Mouse (Mus musculus): ENCODE measurements around the gene Prpf39. TPM values are rescaled to one million over a fixed set of nuclear protein-coding genes. Genes with fewer than 3 reads are reported as not detected.

Prpf39 gene
- total RNA-seq (2015) (29.9 and 38.7 TPM in 2 replicates), total RNA-seq (2017) (39.2 and 41.0 TPM in 2 replicates)

- ATAC-seq (ENCODE audit: poor library complexity, severe bottlenecking) = peak; percentile 77
Measured at GRCm38 (mm10) chr12:65036190-65036870, at the start of gene Prpf39. Prpf39 (plus strand) TSS chr12:65036333.

GRCm38 (mm10) chr12:65007725-65008124, 28.4 kb upstream of the Prpf39 start:
- ATAC-seq (ENCODE audit: poor library complexity, severe bottlenecking) = no peak

DNA sequence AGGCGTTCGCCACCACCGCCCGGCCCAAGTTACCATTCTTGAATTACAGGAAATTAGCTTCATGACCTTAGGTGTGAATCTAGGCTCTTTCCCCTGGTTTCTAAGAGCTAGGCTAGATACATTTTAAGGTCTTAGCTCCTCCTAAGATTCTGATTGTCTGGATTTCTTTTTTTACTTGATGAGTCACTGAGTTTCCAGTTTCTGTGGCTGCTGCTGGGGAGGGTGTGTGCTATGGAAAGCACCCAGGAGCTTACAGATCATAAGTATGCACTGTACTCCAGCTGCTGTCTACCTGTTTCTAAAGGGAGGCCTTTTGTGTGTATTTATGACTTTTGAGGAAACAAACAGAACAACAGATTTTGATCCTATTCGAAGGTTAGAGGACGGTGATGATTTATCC, 13.3 kb upstream of the Prpf39 start:
- ATAC-seq (ENCODE audit: poor library complexity, severe bottlenecking) = no peak

- peak; percentile 23 for ATAC-seq (ENCODE audit: poor library complexity, severe bottlenecking)
Measured at GRCm38 (mm10) chr12:65035839-65036189, 319 bp upstream of the Prpf39 start.

DNA sequence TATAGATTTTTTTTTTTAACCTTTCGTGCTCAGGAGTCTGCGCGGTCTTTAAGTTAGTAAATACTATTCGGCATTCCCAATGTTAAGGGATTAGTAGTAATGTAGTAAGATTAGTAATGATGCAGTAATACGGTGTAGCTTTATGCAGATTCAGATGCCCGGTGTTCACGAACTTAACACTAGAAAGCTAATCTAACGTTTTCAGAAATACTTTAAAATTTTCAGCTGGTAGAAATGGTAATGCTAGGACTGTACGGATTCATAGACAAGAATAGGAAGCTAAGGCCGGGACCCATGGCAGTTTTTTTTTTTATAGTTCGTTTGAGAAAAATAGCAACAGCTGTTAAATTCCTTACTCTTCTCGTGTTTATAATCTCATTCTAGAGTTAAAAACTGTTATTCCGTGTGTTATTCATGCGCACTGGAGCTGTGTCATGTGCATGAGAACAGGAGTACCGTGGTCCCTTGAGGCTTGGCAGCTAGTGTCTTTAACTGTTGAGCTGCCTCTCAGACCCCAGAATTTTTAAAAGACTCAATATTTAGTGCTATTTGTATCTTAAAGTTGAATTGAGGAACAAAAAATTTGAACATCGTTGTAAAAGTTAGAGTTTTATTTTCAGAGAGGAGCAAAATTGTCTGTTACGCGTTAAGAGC, 886 bp downstream of the Prpf39 start:
- no peak for ATAC-seq (ENCODE audit: poor library complexity, severe bottlenecking)

DNA sequence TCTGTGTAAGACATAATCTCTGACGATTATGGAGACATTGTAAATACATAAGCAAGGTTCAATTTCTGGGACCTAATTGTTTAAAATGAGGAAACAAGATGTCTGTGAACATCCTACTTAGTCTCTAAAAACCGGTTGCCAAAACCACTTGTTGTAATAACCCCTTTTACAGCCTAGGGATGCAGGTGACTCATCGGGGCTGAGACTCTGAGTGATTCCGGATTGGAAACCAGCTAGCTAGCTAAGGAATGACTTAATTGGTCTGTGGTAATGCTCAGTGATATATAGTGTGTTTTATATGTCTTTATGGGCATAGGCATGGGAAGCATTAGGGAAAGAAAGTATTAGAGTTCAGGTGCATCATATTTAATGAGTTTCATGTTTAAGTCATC, 1.4 kb downstream of the Prpf39 start:
- ATAC-seq (ENCODE audit: poor library complexity, severe bottlenecking) = peak; percentile 66

- ATAC-seq (ENCODE audit: poor library complexity, severe bottlenecking) = no peak
Measured at GRCm38 (mm10) chr12:65048799-65049198, 12.7 kb downstream of the Prpf39 start.

DNA sequence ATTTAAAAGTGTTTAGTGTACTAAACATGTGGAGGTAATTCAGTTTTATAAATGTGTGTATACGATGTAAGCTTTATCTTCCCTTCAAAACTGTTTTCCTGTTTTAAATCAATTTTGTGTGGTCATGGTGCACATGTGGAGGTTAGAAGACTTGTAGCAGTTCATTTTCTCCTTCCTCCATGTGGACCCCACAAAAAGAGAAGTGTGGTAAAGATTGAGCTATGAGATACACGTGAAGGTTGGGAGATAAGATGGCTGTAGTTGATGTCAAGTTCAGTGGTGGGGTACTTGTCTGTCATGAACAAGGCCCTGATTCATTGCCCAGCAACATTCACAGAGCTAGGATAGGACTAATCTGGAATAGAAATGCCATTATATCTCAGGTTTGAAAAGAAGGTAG, 22.1 kb downstream of the Prpf39 start:
- no peak for ATAC-seq (ENCODE audit: poor library complexity, severe bottlenecking)

DNA sequence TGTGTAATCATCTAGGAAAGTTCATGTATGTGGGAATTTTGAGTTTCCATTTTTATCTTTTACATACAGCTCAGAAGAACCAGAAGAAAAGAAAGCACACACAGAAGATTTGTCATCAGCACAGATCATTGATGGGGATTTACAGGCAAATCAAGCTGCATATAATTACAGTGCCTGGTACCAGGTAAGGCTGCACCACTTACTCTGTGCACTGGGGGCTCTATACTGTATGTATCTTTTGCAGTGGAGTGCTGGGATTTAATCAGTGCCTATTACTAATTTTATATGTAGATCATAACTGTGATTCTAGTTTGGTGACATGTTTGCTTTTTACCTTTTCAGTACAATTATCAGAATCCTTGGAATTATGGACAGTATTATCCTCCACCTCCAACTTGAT, 24.9 kb downstream of the Prpf39 start:
- ATAC-seq (ENCODE audit: poor library complexity, severe bottlenecking) = no peak

- peak; percentile 96 for ATAC-seq (ENCODE audit: poor library complexity, severe bottlenecking)
Measured at GRCm38 (mm10) chr12:65065241-65065640, 29.1 kb downstream of the Prpf39 start.

DNA sequence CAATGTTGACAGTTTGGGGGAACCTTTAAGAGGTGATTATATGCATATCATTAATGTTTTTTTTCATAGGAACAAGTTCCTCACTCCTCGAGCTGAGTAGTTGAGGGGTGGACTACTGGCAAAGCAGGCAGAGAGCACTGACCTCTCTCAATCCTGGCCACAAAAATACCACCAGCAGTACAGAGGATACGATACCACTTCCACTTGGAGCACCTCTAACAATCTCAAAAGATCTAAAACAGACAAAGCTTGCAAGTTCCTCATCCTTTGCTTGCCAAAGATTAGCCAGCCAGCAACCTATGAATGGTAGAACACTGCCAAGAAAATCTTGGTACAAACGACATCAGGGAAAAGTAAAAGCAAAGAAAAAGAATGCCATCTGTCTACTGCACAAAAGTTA, 30.1 kb downstream of the Prpf39 start:
- no peak for ATAC-seq (ENCODE audit: poor library complexity, severe bottlenecking)

DNA sequence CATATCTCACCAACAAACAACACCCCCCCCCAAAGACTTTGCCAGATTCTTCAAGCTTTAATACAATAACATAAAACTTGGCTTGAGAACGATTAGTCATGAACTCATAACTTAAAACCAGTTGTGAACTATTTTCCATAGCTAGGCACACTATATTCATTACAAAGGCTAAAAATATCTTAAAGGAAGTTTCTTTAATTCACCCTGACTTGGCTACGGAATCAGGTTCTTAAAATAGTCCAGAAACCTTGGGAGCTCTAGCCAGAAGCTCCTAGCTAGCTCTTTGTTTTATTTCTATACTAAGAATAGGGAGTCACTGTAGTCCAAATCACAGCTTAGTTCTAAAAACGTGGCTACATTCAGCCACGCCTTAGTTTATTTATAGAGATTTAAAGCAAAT, 32.3 kb downstream of the Prpf39 start:
- ATAC-seq (ENCODE audit: poor library complexity, severe bottlenecking) = no peak

DNA sequence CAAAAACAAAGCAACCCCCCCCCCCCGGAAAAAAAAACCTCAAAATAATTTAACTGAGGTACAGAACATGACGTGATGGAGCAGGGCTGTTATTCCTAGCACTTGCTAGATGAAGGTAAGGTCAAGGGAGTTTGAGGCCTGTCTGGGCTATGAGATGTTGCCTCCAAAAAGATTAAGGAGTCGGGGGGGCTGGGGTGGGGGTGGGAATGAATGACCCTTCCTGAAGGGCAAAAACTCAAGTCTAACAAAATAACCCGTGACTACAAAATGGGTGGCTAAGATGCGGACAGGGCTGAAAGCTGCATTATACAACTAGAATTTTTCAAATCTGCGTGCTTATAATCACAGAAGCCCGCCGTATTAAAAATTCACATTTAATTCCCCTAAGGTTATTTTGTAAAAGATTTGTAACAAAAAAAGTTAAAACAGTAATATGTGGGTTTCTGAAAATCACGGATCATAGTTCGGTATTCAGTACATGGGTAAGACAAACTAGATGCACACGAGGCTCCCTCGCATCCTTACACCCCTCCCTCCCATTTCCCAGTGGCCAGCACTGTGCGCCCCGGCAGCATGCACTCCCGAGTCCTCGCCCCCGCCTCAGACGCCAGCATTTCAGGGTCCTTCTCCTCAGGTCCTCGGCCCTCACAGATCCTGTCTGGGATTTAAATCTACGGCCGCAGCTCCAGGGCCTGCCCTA, 36.9 kb downstream of the Prpf39 start:
- ATAC-seq (ENCODE audit: poor library complexity, severe bottlenecking) = no peak

DNA sequence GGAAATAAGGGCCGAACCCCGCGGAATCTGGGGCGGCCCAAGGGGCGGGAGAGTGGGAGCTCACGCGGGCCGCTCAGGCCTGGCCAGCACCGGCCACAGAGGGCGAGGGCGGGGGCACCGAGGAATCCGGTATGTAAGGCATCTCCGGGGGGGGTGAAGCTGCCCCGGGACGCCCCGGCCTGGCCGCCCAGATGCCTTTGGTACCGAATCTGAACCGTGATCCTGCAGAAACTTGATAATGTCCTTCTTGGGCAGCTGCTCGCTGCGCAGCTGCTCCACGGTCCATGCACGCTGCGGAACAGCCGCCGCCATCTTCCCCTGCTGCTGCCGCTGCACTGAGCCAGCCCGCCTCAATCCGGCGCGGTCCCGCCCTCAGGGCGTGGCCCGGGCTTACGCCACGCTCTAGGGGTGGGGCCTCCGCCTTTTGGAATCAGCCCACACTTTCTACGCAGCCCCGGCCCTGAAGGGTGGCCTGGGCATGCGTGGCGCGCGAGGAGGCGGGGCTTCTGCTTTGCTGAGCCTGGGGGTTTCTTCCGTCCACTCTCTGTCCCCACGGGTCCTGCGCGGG, 37.6 kb downstream of the Prpf39 start, which contains the start of gene Fkbp3:
Gene Fkbp3, minus strand, starts transcription at position 397 of the 568 bp plus-strand sequence.
- ATAC-seq (ENCODE audit: poor library complexity, severe bottlenecking) = peak; percentile 86

GRCm38 (mm10) chr12:65074651-65075050, 38.5 kb downstream of the Prpf39 start:
- ATAC-seq (ENCODE audit: poor library complexity, severe bottlenecking) = no peak

DNA sequence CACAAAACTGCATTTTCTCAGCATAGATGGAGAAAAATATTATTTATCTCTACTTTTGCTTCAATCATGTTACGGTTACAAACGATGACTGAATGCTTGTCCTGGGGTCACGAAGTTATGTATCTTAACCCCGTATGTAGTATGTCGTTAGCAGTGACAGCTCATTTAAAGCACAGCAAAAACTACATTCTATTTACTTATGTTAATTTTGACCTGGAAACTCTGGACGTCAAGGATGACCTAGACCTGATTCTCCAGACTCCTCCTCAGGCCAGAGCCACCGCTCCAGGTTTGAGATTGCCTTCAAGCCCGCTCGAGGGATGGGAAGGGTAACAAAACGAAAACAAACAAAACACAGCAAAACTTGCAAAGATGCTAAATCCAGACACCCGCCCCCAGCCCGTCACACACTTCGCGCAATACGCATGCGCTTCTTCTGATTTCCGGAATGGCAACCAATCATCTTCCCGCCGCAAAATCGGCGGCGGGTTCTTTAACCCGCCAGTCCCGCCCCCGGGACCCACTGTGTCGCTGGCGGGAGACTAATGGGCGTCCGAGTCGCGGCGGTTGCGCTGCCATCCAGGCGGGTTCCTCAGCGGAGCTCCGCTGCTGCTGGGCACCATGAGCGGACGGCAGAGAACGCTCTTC, 39.1 kb downstream of the Prpf39 start, which contains the start of gene Fancm:
Gene Fancm, plus strand, starts transcription at position 519 of the 648 bp plus-strand sequence.
- ATAC-seq (ENCODE audit: poor library complexity, severe bottlenecking) = peak; percentile 64

DNA sequence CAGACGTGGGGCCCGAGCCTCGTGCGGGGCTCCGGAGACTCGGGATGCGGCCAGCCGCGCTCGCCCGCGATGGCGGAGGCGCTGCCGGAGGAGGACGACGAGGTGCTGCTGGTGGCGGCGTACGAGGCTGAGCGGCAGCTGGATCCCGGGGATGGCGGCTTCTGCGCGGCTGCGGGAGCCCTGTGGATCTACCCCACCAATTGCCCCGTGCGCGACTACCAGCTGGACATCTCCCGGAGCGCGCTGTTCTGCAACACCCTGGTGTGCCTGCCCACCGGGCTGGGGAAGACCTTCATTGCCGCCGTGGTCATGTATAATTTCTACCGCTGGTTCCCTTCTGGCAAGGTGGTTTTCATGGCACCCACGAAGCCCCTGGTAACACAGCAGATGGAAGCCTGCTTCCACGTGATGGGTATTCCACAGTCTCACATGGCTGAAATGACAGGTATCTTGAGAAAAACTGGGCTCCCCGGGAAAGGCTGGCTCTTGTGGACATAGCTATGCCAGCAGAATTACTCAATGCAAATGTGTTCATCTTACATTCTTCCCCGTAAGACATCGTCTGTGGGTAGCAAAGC, 39.7 kb downstream of the Prpf39 start:
- ATAC-seq (ENCODE audit: poor library complexity, severe bottlenecking) = peak; percentile 1; the same call in 1 of the 2 replicates

DNA sequence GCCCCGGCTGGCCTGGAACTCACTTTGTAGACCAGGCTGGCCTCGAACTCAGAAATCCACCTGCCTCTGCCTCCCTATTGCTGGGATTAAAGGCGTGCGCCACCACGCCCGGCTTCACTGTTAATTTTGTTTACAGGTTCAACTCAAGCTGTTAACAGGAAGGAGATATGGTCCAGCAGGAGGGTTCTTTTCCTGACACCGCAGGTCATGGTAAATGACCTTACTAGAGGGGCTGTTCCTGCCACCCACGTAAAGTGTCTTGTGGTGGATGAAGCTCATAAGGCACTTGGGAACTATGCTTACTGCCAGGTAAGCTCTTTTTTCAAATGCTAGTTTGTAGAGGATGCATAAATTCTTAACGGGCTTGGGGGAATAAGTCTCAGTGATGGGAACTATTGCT, 40.8 kb downstream of the Prpf39 start:
- no peak for ATAC-seq (ENCODE audit: poor library complexity, severe bottlenecking)

DNA sequence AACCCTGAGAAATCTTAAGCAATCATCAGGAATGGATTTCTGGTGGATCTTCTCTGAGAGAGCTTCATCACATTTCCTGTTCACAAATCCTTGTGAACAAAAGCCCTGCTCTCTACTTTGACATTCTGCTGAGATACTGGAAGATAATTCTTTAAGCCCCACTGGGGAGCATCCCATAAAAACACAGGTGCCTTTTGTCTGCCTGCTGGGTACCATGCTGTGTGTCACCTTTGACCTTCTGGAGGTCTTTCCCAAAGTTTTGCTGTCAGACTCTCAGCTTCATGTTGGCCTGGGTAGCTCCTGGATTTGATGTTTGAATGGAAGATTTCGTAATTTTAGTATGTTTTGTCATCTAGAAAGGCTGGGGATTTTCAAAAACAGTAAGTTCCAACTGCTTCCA, 72.6 kb downstream of the Prpf39 start:
- ATAC-seq (ENCODE audit: poor library complexity, severe bottlenecking) = no peak

- peak; percentile 84 for ATAC-seq (ENCODE audit: poor library complexity, severe bottlenecking)
Measured at GRCm38 (mm10) chr12:65111503-65111902, 75.4 kb downstream of the Prpf39 start.

DNA sequence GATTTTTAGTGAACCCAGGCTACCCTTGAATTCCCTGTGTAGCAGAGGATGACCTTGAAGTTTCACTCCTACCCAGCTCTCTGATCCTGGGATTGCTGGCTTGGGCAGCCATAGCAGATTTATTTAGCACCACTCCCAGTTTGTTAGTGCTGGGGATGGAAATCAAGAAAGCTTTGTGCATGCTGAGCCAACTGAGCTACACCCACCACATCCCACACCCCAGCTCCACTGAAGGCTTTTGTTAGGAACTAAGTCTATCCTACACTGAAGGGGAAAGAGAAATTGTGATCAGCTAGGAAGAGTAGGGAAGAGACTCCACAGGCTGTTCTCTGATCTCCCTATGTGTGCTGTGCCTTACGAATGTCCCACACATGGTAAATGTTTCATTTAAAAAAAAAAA, 76.7 kb downstream of the Prpf39 start:
- no peak for ATAC-seq (ENCODE audit: poor library complexity, severe bottlenecking)
